Mouse (Mus musculus) thymus, adult 2 months (tissue): ENCODE results near the gene Ssc4d. TPM values are rescaled to one million over a fixed set of nuclear protein-coding genes. Genes with fewer than 3 reads are reported as not detected.

Experiments used
- DNase-seq: peaks from one replicate; pipeline ENCODE4 v3.0.0; 2021
- H3K27ac ChIP-seq: fragments of 200-500 bp; 2 replicates; pipeline ENCODE4 v1.5.1; 2012; ENCODE audit warnings: low read length, control low read depth; ENCODE audit not compliant: control insufficient read depth, insufficient read depth
- H3K27me3 ChIP-seq: fragments of 200-500 bp; 2 replicates; pipeline ENCODE4 v1.6.1; 2012; ENCODE audit warnings: mild to moderate bottlenecking, low read length, moderate library complexity, mixed read lengths; ENCODE audit not compliant: control insufficient read depth, insufficient read depth
- H3K36me3 ChIP-seq: fragments of 200-500 bp; 2 replicates; pipeline ENCODE4 v1.6.1; 2012; ENCODE audit warnings: mild to moderate bottlenecking, low read length, moderate library complexity; ENCODE audit not compliant: control insufficient read depth, insufficient read depth
- H3K4me1 ChIP-seq: fragments of 200-500 bp; replicated peaks from 2 replicates; pipeline ENCODE4 v1.6.1; 2012; ENCODE audit warnings: low read length; ENCODE audit not compliant: control insufficient read depth, insufficient read depth
- H3K4me3 ChIP-seq: fragments of 200-500 bp; 2 replicates; pipeline ENCODE4 v1.5.1; 2012; ENCODE audit warnings: mild to moderate bottlenecking, low read length, control low read depth, moderate library complexity; ENCODE audit not compliant: control insufficient read depth, insufficient read depth
- CTCF ChIP-seq: fragments of 200-500 bp; IDR thresholded peaks from 2 replicates; pipeline ENCODE4 v1.5.1; 2012; ENCODE audit warnings: mild to moderate bottlenecking, control low read depth, low read length, moderate library complexity, borderline replicate concordance; ENCODE audit not compliant: control insufficient read depth, poor library complexity, insufficient read depth; ENCODE audit errors: extremely low read depth
- POLR2A ChIP-seq: fragments of 200-500 bp; IDR thresholded peaks from 2 replicates; pipeline ENCODE4 v1.6.1; 2012; ENCODE audit warnings: mild to moderate bottlenecking, low read length, control low read depth, moderate library complexity; ENCODE audit not compliant: control insufficient read depth, poor library complexity, insufficient read depth; ENCODE audit errors: extremely low read depth
- WGBS: fragments of 180-500 bp; shearing (Covaris S2); methylation state at CpG from one replicate; pipeline ENCODE4 v1.1.7; 2018; 5-methylcytosine and 5-hydroxymethylcytosine counted together
- polyA plus RNA-seq: library from polyadenylated mRNA; depleted of rRNA; stranded (reverse); fragments of >200 nt; gene quantifications from 2 replicates; pipeline ENCODE4 v1.2.3, GENCODE M21; 2012

Gene Ssc4d
- polyA plus RNA-seq, 1 experiment, result 3.9 TPM

DNA sequence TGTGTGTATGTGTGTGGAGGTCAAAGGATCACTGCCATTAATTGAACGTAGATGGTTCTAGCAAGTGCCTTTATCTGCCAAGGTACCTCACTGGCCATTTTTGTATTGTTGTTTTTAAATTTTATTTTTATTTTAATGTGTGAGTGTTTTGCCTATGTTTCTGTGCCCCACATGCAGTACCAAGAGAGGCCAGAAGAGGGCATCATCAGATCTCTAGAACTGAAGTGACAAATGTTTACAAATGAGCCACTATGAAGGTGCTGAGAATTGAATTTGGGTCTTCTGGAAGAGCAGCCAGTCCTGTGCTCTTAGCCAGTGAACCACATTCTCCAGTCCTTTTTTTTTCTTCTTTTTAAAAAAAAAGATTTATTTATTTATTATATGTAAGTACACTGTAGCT is 5.5 kb downstream of the Ssc4d start:
- H3K4me1 ChIP-seq, result peaks cover 4% of the 10 kb centered on the region; the same call in 1 of the 2 replicates
- DNase-seq, result peak; percentile 70
- WGBS, result 73% methylated on average over 1 of the region's 1 CpGs
- H3K4me3 ChIP-seq, result no peak overlapping the region
- no peak for TF ChIP-seq CTCF
- no peak for TF ChIP-seq POLR2A
- H3K27ac ChIP-seq, result no peak overlapping the region
- H3K27me3 ChIP-seq, result no peaks in the 10 kb centered on the region
- no peaks in the 10 kb centered on the region for H3K36me3 ChIP-seq

DNA sequence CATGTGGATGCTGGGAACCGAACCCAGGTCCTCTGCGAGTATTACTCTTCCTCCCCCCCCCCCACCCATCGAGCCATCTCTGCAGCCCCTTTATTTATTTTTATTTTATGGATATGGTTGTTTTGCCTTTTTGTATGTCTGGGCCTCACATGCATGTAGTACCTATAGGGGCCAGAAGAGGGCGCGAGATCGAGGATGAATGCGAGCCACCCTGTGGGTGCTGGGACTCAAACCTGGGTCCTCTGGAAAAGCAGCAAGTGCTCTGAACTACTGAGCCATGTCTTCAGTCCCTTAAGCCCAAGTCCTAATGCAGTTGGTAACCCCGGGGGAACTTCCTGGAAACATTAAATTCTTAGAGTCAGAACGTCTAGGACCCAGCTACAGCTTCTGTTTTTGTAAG is 7.5 kb downstream of the Ssc4d start:
- Histone ChIP-seq H3K4me1 (peaks cover 10% of the 10 kb centered on the region), H3K36me3 (no peaks in the 10 kb centered on the region), H3K27ac (no peak overlapping the region), H3K4me3 (no peak overlapping the region), H3K27me3 (no peaks in the 10 kb centered on the region)
- TF ChIP-seq CTCF (peak; percentile 74; the same call in 1 of the 2 replicates), POLR2A (no peak)
- WGBS, result 70% methylated on average over 9 of the region's 9 CpGs
- DNase-seq, result peak; percentile 35

DNA sequence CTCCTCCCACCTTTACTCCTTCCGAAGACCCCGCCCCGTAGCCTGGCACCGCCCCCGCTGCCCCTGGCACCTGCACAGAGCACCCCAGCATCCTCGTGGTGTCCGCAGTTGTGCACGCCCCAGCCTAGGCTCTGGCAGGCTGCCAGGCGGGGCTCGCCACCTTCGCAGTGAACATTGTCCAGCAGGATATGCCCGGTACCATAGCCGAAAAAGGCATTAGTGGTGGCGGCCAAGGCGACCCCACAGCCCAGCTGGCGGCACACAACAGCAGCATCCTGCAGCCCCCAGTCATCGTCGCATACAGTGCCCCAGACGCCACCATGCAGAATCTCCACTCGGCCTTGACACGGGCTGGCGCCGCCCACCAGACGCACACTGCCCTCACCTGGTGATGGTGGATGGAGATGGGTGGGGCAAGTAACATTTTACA is 8.8 kb downstream of the Ssc4d start:
- H3K4me3 ChIP-seq, result no peak overlapping the region
- DNase-seq, result no peak
- TF ChIP-seq CTCF (no peak), POLR2A (no peak)
- no peaks in the 10 kb centered on the region for H3K27me3 ChIP-seq
- peaks cover 20% of the 10 kb centered on the region for H3K4me1 ChIP-seq
- H3K27ac ChIP-seq, result no peak overlapping the region
- WGBS, result 43% methylated on average over 24 of the region's 24 CpGs
- H3K36me3 ChIP-seq, result no peaks in the 10 kb centered on the region

DNA sequence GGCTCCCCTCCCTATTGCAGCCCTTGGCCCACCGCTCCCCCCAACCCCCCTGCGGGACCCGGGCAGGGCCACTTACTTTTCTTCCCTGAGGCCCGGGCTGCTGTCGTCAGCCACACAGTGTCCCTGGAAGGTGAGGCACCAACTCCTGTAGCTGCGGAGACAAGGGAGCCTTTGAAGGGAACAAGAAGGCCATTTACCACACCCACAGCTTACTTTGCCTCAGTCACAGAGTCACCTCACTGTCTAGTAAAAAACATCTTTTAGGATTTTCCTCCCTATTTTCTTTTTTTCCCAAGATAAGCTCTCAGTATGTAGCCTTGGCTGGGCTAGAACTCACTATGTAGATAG is 11.1 kb downstream of the Ssc4d start:
- H3K27me3 ChIP-seq, result no peaks in the 10 kb centered on the region
- no peaks in the 10 kb centered on the region for H3K36me3 ChIP-seq
- 7% methylated on average over 6 of the region's 6 CpGs for WGBS

DNA sequence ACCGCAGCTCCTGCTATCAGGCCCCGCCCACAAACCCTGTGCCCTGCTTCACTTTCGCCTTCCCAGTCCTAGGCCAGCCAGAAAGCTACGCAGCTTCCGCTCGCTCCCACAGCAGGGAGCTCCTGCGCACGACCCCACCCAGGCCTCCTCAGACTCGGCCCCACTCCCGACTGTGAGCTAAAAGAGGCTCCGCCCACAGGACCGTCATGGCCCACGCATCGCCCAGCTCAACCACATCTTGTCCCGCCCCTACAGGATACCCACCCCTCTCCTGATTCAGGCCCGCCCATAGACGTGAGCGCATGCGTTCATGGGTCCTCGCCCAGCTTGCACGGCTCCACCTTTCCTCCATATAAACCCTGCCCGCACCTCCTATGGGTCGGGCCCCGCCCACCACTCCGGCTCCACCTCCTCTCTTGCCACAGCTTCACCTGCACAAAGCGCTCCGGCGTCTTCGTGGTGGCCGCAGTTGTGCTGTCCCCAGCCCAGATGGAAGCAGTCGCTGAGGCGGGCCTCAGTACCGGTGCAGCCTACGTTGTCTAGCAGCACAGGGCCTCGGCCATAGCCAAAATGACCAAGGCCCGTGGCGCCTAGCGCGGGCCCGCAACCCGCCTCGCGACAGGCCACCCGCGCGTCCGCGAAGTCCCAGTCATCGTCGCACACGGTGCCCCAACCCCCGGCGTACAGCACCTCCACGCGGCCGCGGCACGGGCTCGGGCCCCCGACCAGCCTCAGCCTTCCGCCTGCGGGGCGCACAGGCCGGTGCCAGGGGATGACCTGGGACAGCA is 11.6 kb downstream of the Ssc4d start:
- WGBS, result under 1% methylated on average over 64 of the region's 64 CpGs
- TF ChIP-seq CTCF (0 out of 2 replicates have a peak, but pooled peaks have one; percentile 33), POLR2A (peak; percentile 87)
- Histone ChIP-seq H3K4me3 (peak overlapping the region; percentile 45), H3K27ac (peak overlapping the region; percentile 29), H3K36me3 (no peaks in the 10 kb centered on the region), H3K27me3 (no peaks in the 10 kb centered on the region), H3K4me1 (peaks cover 25% of the 10 kb centered on the region)
- DNase-seq, result peak; percentile 98

More for the DNA sequence above, 11.1 kb downstream of the Ssc4d start:
- no peak for TF ChIP-seq CTCF
- TF ChIP-seq POLR2A, result no peak
- DNase-seq, result no peak
- Histone ChIP-seq H3K27ac (peak overlapping the region; percentile 11; the same call in 1 of the 2 replicates), H3K4me3 (peak overlapping the region; percentile 45), H3K4me1 (peaks cover 20% of the 10 kb centered on the region)

DNA sequence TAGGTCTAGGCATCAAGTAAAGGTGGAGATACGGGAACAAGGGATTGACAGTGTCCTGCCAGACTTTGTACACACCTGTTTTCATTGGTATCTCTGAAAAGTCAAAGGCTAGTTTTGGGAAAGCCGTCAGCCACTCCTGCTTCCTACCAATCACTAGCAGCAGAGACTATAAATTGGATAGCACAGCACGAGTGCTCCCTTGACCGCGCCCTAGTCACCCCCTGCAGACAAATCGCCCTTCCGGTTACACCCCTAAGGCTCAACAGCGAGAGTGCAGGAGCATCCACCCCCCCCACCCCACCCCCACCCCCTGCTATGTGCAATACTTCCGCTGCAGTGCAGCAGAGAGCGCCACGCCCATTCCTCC is 12.2 kb downstream of the Ssc4d start:
- Histone ChIP-seq H3K4me1 (peaks cover 27% of the 10 kb centered on the region), H3K36me3 (no peaks in the 10 kb centered on the region), H3K27me3 (no peaks in the 10 kb centered on the region), H3K4me3 (peak overlapping the region; percentile 43), H3K27ac (peak overlapping the region; percentile 91)
- under 1% methylated on average over 11 of the region's 11 CpGs for WGBS
- DNase-seq, result no peak
- TF ChIP-seq POLR2A, result peak; percentile 11; the same call in 1 of the 2 replicates
- no peak for TF ChIP-seq CTCF
